Mouse (Mus musculus): ENCODE data around the gene Zfp667.
"Not testable (repeated sequence)": the region's sequence is repeated elsewhere in the genome, so short reads cannot be mapped to it uniquely, and the experiment has no call there.

The Zfp667 gene

GRCm38 (mm10) chr7:6300796-6301195, 14.4 kb downstream of the Zfp667 start:
- not testable (repeated sequence) for DNase-seq (ENCODE audit: low read depth, low spot score)

- DNase-seq (ENCODE audit: low read depth, low spot score) = no peak
Measured at GRCm38 (mm10) chr7:6330458-6331232, 44.3 kb downstream of the Zfp667 start.

- peak; percentile 78 for DNase-seq (ENCODE audit: low read depth, low spot score)
Measured at GRCm38 (mm10) chr7:6331233-6331956, 45.0 kb downstream of the Zfp667 start, which contains the start of gene Zfp583. TSS of gene Zfp583 (minus strand) at chr7:6331285.

GRCm38 (mm10) chr7:6339865-6340264, 53.5 kb downstream of the Zfp667 start:
- no peak for DNase-seq (ENCODE audit: low read depth, low spot score)

- peak; percentile 54 for DNase-seq (ENCODE audit: low read depth, low spot score)
Measured at GRCm38 (mm10) chr7:6343501-6344071, 57.2 kb downstream of the Zfp667 start, which contains the start of gene Gm3854. TSS of gene Gm3854 (plus strand) at chr7:6343759.

GRCm38 (mm10) chr7:6344124-6344523, 57.7 kb downstream of the Zfp667 start:
- DNase-seq (ENCODE audit: low read depth, low spot score) = no peak
